Mouse (Mus musculus) layer of hippocampus, adult 8-10 months (tissue): ENCODE data around the gene Hnf4a. TPM values are rescaled to one million over a fixed set of nuclear protein-coding genes. Genes with fewer than 3 reads are reported as not detected.
"Not testable (repeated sequence)": the region's sequence is repeated elsewhere in the genome, so short reads cannot be mapped to it uniquely, and the experiment has no call there.

ENCODE experiments used
- DNase-seq, 2 experiments: peaks; one replicate each; pipeline ENCODE4 v3.0.0; 2022; ENCODE audit warnings: low spot score in 2 of 2
- total RNA-seq, 4 experiments: library from RNA; stranded (reverse); gene quantifications; 2 replicates each; pipeline ENCODE4 v1.2.4; 2022

Hnf4a gene
- total RNA-seq, 4 experiments from 2014 or later, result not detected

- DNase-seq, result no peak
Observed at GRCm38 (mm10) chr2:163617874-163618273, 111.3 kb downstream of the Hnf4a start.

- DNase-seq, result no peak
Observed at GRCm38 (mm10) chr2:163620451-163620850, 113.8 kb downstream of the Hnf4a start.

GRCm38 (mm10) chr2:163621401-163621800, 114.8 kb downstream of the Hnf4a start:
- DNase-seq, result not testable (repeated sequence)

Other genes starting within 250 kb of the Hnf4a start
- under 1 TPM; 0.27 to 0.48 (median 0.42) TPM for gene Jph2, start 108.8 kb upstream of the Hnf4a start, total RNA-seq
- 10 to 100 TPM; 20.1 to 22.9 (median 22.6) TPM for gene Oser1, start 82.1 kb upstream of the Hnf4a start, total RNA-seq
- gene Gdap1l1, start 68.3 kb upstream of the Hnf4a start, total RNA-seq, result 10 to 100 TPM; 65.7 to 69.2 (median 68.0) TPM
- gene Fitm2, start 34.2 kb upstream of the Hnf4a start, total RNA-seq, result 10 to 100 TPM; 17.0 to 23.5 (median 20.7) TPM
- not detected for gene R3hdml, start 14.5 kb upstream of the Hnf4a start, total RNA-seq
- gene Ttpal, start 95.5 kb downstream of the Hnf4a start, total RNA-seq, result 10 to 100 TPM; 48.2 to 50.3 (median 49.2) TPM
- 100 to 1,000 TPM; 201 to 242 (median 213) TPM for gene Serinc3, start 138.3 kb downstream of the Hnf4a start, total RNA-seq
- gene Pkig, start 151.6 kb downstream of the Hnf4a start, total RNA-seq, result 10 to 100 TPM; 67.0 to 98.4 (median 83.6) TPM
- 1 to 10 TPM in 3 of 4 experiments, under 1 TPM in 1; 0.73 to 1.6 (median 1.5) TPM for gene Ada, start 243.4 kb downstream of the Hnf4a start, total RNA-seq